Mouse (Mus musculus): ENCODE data around the gene Gm853. TPM values are rescaled to one million over a fixed set of nuclear protein-coding genes. Genes with fewer than 3 reads are reported as not detected.
"Not testable (repeated sequence)": the region's sequence is repeated elsewhere in the genome, so short reads cannot be mapped to it uniquely, and the experiment has no call there.

The Gm853 gene
- polyA plus RNA-seq, 1 experiment from 2014 or later, result not detected

DNA sequence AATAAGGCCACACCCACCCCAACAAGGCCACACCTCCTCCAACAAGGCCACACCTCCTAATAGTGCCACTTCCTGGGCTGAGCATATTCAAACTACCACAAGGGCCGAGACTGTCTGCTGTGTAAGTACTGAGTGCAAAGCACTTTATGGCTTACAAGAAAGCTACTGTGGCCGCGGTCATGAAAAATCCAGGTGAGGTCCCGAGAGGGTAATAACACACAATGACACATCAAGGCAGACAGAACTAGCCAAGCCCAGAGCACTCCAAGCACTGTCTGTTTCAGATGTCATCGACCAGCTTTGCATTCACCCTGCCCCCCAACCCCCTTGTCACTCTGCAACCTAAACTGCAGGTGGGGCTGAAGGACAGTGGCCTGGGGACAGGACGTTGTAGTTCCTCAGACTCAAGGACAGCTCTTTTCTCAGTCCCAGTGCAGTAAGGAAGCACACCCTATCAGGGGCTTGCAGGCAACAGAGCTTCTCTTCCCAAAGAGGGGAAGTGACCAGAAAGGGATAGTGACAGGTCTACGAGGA is 29.0 kb upstream of the Gm853 start:
- WGBS (ENCODE audit: insufficient replicate concordance), result 23% methylated on average over 7 of the region's 7 CpGs
- ATAC-seq, result no peak
- Histone ChIP-seq H3K27ac (peak overlapping the region; percentile 90), H3K27me3 (replicated peaks) (peaks cover 20% of the 10 kb centered on the region), H3K4me2 (peak overlapping the region; percentile 70), H3K4me1 (peaks cover 44% of the 10 kb centered on the region), H3K9ac (peak overlapping the region; percentile 72), H3K4me3 (peak overlapping the region; percentile 51), H3K36me3 (no peaks in the 10 kb centered on the region), H3K9me3 (replicated peaks) (no peaks in the 10 kb centered on the region)

DNA sequence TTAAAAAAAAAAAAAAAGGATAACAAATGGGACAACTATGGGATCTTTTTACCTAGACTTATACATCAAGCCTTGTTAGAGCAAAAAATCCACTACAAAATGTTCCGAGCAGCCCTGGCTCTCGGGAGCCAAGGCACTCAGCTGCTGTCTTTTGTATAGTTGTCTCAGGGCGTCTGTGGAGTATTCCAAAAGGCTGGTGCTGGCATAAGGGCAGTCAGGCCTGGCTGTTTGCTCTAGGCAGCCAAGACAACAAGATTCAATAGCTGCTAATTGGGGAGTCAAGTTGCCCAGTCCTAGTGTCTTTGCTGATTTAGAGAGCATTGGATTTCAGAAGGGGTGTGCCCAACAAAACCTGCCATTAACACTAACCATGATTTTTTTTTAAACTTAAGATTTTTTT is 26.4 kb upstream of the Gm853 start:
- no peaks in the 10 kb centered on the region for H3K9me3 ChIP-seq (replicated peaks)

DNA sequence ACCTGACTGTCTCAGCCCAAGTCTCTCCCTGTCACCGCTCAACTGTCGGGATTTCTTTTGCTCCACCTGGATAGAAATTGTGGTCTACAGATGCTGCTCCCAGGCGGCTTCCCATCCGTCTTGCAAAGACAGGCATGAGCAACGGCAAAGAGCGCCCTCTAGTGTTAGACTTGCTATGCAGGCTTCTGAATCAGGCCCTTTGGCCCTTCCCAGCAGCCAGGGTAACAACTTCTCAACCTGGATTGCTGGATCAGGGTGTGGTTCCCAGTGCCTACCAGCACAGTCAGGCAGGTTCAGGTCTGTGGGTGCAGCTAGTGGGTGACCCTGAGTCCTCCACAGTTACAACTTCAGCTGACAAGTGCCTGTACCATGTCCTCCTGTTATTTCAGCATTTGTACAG is 23.9 kb upstream of the Gm853 start:
- peaks cover 32% of the 10 kb centered on the region for H3K27me3 ChIP-seq (replicated peaks)
- 2% methylated on average over 6 of the region's 6 CpGs for WGBS (ENCODE audit: insufficient replicate concordance)
- no peaks in the 10 kb centered on the region for H3K9me3 ChIP-seq (replicated peaks)
- H3K9ac ChIP-seq, result no peak overlapping the region
- H3K4me3 ChIP-seq, result no peak overlapping the region
- H3K4me1 ChIP-seq, result peaks cover 63% of the 10 kb centered on the region
- no peak overlapping the region for H3K27ac ChIP-seq
- H3K4me2 ChIP-seq, result no peak overlapping the region
- no peaks in the 10 kb centered on the region for H3K36me3 ChIP-seq
- ATAC-seq, result no peak

More for the DNA sequence above, 26.4 kb upstream of the Gm853 start:
- Histone ChIP-seq H3K36me3 (no peaks in the 10 kb centered on the region), H3K27me3 (replicated peaks) (peaks cover 32% of the 10 kb centered on the region), H3K4me2 (no peak overlapping the region), H3K4me1 (peaks cover 64% of the 10 kb centered on the region), H3K9ac (no peak overlapping the region), H3K4me3 (no peak overlapping the region), H3K27ac (no peak overlapping the region)
- ATAC-seq, result no peak
- 71% methylated on average over 3 of the region's 3 CpGs for WGBS (ENCODE audit: insufficient replicate concordance)

DNA sequence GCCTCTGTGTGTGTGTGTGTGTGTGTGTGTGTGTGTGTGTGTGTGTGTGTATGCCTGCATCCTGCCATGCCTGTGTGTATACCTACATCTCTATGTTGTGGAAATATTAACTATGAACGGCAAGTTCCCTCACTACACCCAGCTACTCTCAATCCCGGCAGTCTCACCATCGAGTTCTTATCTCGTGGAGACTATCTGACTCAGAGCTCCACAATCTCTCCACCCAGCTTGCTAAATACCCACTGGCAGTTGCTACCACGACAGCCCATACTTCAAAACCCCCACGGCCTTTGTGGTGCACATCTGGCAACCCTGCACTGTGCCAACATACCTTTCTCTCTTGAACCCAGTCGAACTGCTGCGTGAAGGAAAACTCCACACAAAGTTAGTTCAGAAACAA is 22.5 kb upstream of the Gm853 start:
- peak overlapping the region; percentile 38 for H3K4me2 ChIP-seq
- H3K9ac ChIP-seq, result peak overlapping the region; percentile 25
- no peaks in the 10 kb centered on the region for H3K9me3 ChIP-seq (replicated peaks)
- ATAC-seq, result peak; percentile 28; the same call in 1 of the 2 replicates
- peak overlapping the region; percentile 67; the same call in 1 of the 2 replicates for H3K27ac ChIP-seq
- H3K4me3 ChIP-seq, result peak overlapping the region; percentile 24
- 28% methylated on average over 8 of the region's 8 CpGs for WGBS (ENCODE audit: insufficient replicate concordance)
- H3K27me3 ChIP-seq (replicated peaks), result peaks cover 33% of the 10 kb centered on the region
- H3K36me3 ChIP-seq, result no peaks in the 10 kb centered on the region
- peaks cover 55% of the 10 kb centered on the region for H3K4me1 ChIP-seq

DNA sequence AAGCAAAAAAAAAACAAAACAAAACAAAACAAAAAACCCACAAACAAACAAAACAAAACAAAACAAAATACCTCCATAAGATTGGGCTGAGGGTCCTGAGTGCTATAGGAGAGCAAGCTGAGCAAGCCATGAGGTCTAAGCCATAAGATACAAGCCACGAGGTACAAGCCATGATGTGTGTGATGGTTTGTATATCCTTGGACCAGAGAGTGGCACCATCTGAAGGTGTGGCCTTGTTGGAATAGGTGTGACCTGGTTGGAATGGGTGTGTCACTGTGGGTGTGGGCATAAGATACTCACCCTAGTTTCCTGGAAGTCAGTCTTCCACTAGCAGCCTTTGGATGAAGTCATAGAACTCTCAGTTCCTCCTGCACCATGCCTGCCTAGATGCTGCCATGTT is 21.4 kb upstream of the Gm853 start:
- peak; percentile 64 for ATAC-seq
- Histone ChIP-seq H3K4me1 (peaks cover 55% of the 10 kb centered on the region), H3K27me3 (replicated peaks) (peaks cover 33% of the 10 kb centered on the region), H3K27ac (peak overlapping the region; percentile 82), H3K4me2 (peak overlapping the region; percentile 38), H3K4me3 (peak overlapping the region; percentile 29)
- not testable (repeated sequence) for H3K9ac ChIP-seq; H3K36me3 ChIP-seq; H3K9me3 ChIP-seq (replicated peaks)
- WGBS (ENCODE audit: insufficient replicate concordance), result 39% methylated on average over 1 of the region's 1 CpGs

DNA sequence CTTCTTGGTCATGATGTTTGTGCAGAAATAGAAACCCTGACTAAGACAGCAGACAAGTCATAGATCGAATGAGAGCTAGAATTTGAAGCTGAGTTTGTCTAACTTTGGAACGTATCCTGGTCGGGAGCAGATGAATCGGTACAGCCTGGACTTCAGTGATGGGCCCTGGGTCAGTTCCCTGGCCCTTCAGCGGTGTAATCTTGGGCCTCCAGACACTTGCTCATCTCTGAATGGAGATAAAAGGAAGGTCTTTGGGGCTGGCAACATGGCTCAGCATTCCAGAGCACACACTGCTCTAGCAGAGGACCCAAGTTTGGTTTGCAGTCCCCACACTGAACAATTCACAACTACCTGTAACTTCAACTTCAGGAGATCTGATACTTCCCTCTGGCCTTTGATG is 20.8 kb upstream of the Gm853 start:
- Histone ChIP-seq H3K4me1 (peaks cover 55% of the 10 kb centered on the region), H3K9ac (0 out of 2 replicates have a peak overlapping the region, but pooled peaks have one; percentile 4), H3K9me3 (replicated peaks) (no peaks in the 10 kb centered on the region), H3K36me3 (no peaks in the 10 kb centered on the region), H3K4me3 (peak overlapping the region; percentile 29), H3K27me3 (replicated peaks) (peaks cover 33% of the 10 kb centered on the region), H3K4me2 (peak overlapping the region; percentile 38), H3K27ac (peak overlapping the region; percentile 82)
- WGBS (ENCODE audit: insufficient replicate concordance), result 57% methylated on average over 5 of the region's 5 CpGs
- ATAC-seq, result peak; percentile 85

DNA sequence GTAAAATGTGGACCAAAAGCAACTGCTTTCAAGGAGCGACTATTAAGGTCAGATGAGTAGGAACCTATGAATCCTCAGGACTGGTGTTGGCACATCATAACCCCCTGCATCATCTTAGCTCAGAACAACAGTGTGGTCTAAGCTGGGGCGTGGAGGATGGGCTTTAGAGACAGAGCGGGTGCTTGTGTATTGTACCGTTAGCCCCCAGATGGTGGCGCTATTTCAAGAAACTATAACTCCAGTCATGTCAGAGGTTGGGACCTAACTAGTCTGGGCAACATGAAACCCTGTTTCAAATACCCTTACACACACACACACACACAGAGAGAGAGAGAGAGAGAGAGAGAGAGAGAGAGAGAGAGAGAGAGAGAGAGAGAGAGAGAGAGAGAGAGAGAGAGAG is 18.5 kb upstream of the Gm853 start:
- Histone ChIP-seq H3K27ac (no peak overlapping the region), H3K27me3 (replicated peaks) (peaks cover 20% of the 10 kb centered on the region), H3K36me3 (no peaks in the 10 kb centered on the region), H3K9ac (no peak overlapping the region), H3K9me3 (replicated peaks) (no peaks in the 10 kb centered on the region), H3K4me2 (no peak overlapping the region), H3K4me3 (no peak overlapping the region), H3K4me1 (peaks cover 47% of the 10 kb centered on the region)
- no peak for ATAC-seq
- 25% methylated on average over 5 of the region's 5 CpGs for WGBS (ENCODE audit: insufficient replicate concordance)

DNA sequence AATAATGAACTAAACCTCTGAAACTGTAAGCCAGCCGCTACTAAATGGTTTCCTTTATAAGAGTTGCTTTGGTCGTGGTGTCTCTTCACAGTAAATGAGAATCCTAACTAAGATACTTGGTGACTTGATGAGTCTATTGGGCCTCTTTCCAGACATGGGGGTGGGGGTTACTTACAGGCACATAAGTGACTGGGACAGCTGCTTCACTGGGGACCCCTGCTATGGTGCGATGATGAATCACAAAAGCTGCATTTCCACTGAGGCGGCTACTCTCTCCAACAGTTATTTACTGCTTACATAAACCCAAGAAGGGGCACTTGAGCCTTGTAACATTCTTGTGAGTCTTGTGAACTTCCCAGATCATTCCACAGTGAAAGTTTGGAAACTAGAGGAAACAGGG is 15.4 kb upstream of the Gm853 start:
- no peaks in the 10 kb centered on the region for H3K9me3 ChIP-seq (replicated peaks)
- H3K36me3 ChIP-seq, result no peaks in the 10 kb centered on the region
- H3K4me2 ChIP-seq, result no peak overlapping the region
- H3K4me3 ChIP-seq, result no peak overlapping the region
- H3K9ac ChIP-seq, result no peak overlapping the region
- no peak for ATAC-seq
- no peak overlapping the region for H3K27ac ChIP-seq
- peaks cover 17% of the 10 kb centered on the region for H3K4me1 ChIP-seq
- peaks cover 11% of the 10 kb centered on the region for H3K27me3 ChIP-seq (replicated peaks)
- WGBS (ENCODE audit: insufficient replicate concordance), result 81% methylated on average over 4 of the region's 4 CpGs

DNA sequence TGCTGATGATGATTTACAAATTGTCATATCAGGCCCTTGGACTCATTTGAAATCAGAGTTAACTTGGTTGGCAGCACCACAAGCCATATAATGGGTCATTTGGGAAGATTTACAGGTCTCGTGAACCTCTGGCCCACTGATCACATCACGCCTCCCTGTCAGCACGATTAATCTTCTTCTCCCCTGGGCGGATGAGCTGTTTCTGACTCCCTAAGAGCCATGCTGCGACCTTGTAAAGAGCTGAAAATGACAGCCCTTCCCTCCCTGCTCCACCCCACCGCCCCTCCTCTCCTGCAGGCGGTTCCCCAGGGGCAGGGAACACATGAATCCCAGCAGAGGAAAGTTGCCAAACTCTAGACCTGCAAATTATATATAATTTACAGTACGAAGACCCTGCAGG is 14.2 kb upstream of the Gm853 start:
- 42% methylated on average over 8 of the region's 8 CpGs for WGBS (ENCODE audit: insufficient replicate concordance)
- Histone ChIP-seq H3K4me2 (no peak overlapping the region), H3K27me3 (replicated peaks) (peaks cover 11% of the 10 kb centered on the region), H3K36me3 (no peaks in the 10 kb centered on the region), H3K4me1 (0 out of 2 replicates have a peak, but pooled peaks cover 5% of the 10 kb centered on the region), H3K27ac (no peak overlapping the region), H3K9ac (no peak overlapping the region), H3K4me3 (no peak overlapping the region), H3K9me3 (replicated peaks) (no peaks in the 10 kb centered on the region)
- ATAC-seq, result no peak

DNA sequence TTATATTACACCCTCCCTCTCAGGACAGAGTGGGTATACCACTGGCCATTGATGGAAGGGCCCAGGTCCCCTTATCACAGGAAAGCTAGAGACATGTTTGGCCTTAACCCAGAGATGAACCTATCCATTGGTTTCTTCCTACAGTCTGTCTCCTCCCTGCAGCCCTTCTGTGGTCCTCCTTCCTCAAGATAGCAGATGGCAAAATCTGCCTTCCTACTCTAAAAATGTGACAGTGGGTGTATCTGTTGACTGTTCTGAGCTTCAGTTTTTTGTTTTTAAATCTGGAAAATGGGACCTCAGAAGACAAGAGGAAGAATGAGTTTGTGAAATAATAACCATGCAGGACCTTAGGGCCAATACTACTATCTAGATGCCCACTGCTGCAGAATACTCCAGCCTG is 1.9 kb upstream of the Gm853 start:
- H3K36me3 ChIP-seq, result no peaks in the 10 kb centered on the region
- H3K27me3 ChIP-seq (replicated peaks), result peaks cover 40% of the 10 kb centered on the region
- no peak for ATAC-seq
- H3K27ac ChIP-seq, result no peak overlapping the region
- no peak overlapping the region for H3K4me3 ChIP-seq
- no peak overlapping the region for H3K4me2 ChIP-seq
- no peaks in the 10 kb centered on the region for H3K9me3 ChIP-seq (replicated peaks)
- H3K9ac ChIP-seq, result no peak overlapping the region
- no peaks in the 10 kb centered on the region for H3K4me1 ChIP-seq

DNA sequence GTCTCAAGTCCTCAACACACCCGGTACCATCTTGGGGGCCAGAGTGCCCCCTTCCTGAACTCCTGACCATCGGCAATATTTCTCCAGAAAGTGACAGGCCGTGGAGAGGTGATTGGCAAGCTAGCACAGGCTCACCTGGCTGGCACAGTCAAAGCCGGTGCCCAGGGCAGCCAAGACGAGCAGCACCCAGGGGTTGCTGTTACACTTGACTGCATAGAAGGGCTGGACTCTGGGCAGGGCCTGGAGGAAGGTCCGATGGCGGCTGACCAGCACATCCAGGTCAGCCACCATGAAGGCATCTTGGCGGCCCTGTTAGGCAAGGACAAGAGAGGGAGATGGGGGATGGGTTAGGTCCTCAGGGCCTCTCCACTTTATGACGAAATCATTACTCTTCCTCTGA is 2.0 kb downstream of the Gm853 start:
- Histone ChIP-seq H3K4me3 (no peak overlapping the region), H3K27ac (no peak overlapping the region), H3K9me3 (replicated peaks) (no peaks in the 10 kb centered on the region), H3K4me1 (peaks cover 4% of the 10 kb centered on the region; the same call in 1 of the 2 replicates), H3K36me3 (no peaks in the 10 kb centered on the region), H3K9ac (no peak overlapping the region), H3K27me3 (replicated peaks) (peaks cover 49% of the 10 kb centered on the region), H3K4me2 (no peak overlapping the region)
- WGBS (ENCODE audit: insufficient replicate concordance), result 64% methylated on average over 9 of the region's 9 CpGs
- ATAC-seq, result no peak

DNA sequence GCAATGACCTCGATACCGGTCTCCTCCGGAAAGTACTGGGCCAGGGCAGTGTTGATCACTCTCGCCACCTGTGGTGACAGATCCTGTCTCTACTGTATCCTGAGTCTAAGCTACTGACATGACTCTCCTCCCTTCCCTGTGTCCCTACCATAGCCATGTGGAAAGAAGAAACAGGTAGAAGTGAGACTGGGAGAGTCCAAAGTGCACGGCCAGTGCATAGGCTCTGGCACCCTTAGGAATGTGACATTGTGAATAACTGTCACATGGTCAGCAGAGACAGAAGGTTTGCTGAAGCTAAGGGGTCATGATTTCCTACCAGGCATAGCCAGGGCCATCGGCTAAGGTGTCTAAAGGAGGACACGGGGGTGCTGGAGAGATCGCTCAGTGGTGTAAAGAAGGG is 6.8 kb downstream of the Gm853 start:
- Histone ChIP-seq H3K4me2 (no peak overlapping the region), H3K27me3 (replicated peaks) (peaks cover 24% of the 10 kb centered on the region; the same call in 1 of the 2 replicates), H3K4me1 (peaks cover 42% of the 10 kb centered on the region), H3K4me3 (no peak overlapping the region), H3K9ac (no peak overlapping the region), H3K9me3 (replicated peaks) (no peaks in the 10 kb centered on the region), H3K36me3 (no peaks in the 10 kb centered on the region), H3K27ac (no peak overlapping the region)
- no peak for ATAC-seq
- 82% methylated on average over 8 of the region's 8 CpGs for WGBS (ENCODE audit: insufficient replicate concordance)

DNA sequence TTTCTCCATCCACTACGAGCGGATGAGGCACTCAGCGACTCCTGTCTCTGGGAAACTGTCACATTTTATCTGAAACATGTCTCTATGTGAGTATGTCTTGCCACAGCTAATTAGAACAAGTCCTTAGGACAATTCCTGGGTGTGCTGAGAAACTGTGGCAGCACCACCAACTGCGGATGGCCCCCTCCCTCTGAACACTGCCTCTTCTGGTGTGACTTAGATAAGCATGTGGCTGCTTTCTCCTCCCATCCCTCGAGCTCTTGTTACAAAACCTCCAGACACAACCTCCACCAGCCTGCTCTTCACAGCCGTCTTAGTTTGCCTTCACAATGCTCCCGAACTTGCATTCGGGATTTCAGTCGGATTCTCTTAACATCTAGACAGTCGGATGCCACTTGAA is 8.3 kb downstream of the Gm853 start:
- Histone ChIP-seq H3K4me2 (peak overlapping the region; percentile 43), H3K27ac (peak overlapping the region; percentile 84), H3K9me3 (replicated peaks) (no peaks in the 10 kb centered on the region), H3K36me3 (no peaks in the 10 kb centered on the region), H3K27me3 (replicated peaks) (peaks cover 16% of the 10 kb centered on the region; the same call in 1 of the 2 replicates), H3K4me3 (no peak overlapping the region), H3K4me1 (peaks cover 42% of the 10 kb centered on the region), H3K9ac (peak overlapping the region; percentile 23; the same call in 1 of the 2 replicates)
- WGBS (ENCODE audit: insufficient replicate concordance), result 43% methylated on average over 10 of the region's 10 CpGs
- ATAC-seq, result peak; percentile 75

Data from liver, embryonic 12.5 days (tissue).